Mouse (Mus musculus): ENCODE results near the gene D930048N14Rik. TPM values are rescaled to one million over a fixed set of nuclear protein-coding genes. Genes with fewer than 3 reads are reported as not detected.

D930048N14Rik gene
- polyA plus RNA-seq, 1 experiment from 2014 or later, result 3.2 TPM

GRCm38 (mm10) chr11:51646245-51646644 lies 4.5 kb upstream of the D930048N14Rik start:
- H3K27ac ChIP-seq, result no peak overlapping the region
- 79% methylated on average over 7 of the region's 7 CpGs for WGBS
- H3K27me3 ChIP-seq (replicated peaks), result no peaks in the 10 kb centered on the region
- H3K4me3 ChIP-seq (replicated peaks), result no peak overlapping the region
- H3K4me2 ChIP-seq (replicated peaks), result no peak overlapping the region
- no peaks in the 10 kb centered on the region for H3K9me3 ChIP-seq
- no peaks in the 10 kb centered on the region; the same call in 1 of the 2 replicates for H3K36me3 ChIP-seq
- no peak overlapping the region for H3K9ac ChIP-seq
- no peak for ATAC-seq
- peaks cover 36% of the 10 kb centered on the region for H3K4me1 ChIP-seq (replicated peaks)

GRCm38 (mm10) chr11:51646751-51647667 lies 3.7 kb upstream of the D930048N14Rik start:
- no peak for ATAC-seq
- H3K4me3 ChIP-seq (replicated peaks), result no peak overlapping the region
- H3K9ac ChIP-seq, result no peak overlapping the region
- H3K27ac ChIP-seq, result peak overlapping the region; percentile 51
- H3K4me2 ChIP-seq (replicated peaks), result peak overlapping the region; percentile 19; the same call in 1 of the 2 replicates
- 58% methylated on average over 15 of the region's 15 CpGs for WGBS
- no peaks in the 10 kb centered on the region for H3K9me3 ChIP-seq
- no peaks in the 10 kb centered on the region; the same call in 1 of the 2 replicates for H3K36me3 ChIP-seq
- H3K27me3 ChIP-seq (replicated peaks), result no peaks in the 10 kb centered on the region
- peaks cover 36% of the 10 kb centered on the region for H3K4me1 ChIP-seq (replicated peaks)

- Histone ChIP-seq H3K36me3 (no peaks in the 10 kb centered on the region), H3K4me1 (replicated peaks) (peaks cover 34% of the 10 kb centered on the region), H3K9me3 (no peaks in the 10 kb centered on the region), H3K4me2 (replicated peaks) (peak overlapping the region; percentile 97), H3K27ac (no peak overlapping the region), H3K27me3 (replicated peaks) (no peaks in the 10 kb centered on the region), H3K4me3 (replicated peaks) (no peak overlapping the region), H3K9ac (no peak overlapping the region; the same call in 1 of the 2 replicates)
- WGBS, result 24% methylated on average over 3 of the region's 3 CpGs
- ATAC-seq, result no peak
Measured at GRCm38 (mm10) chr11:51648566-51648965, 2.2 kb upstream of the D930048N14Rik start.

GRCm38 (mm10) chr11:51649111-51649888 lies 1.5 kb upstream of the D930048N14Rik start:
- ATAC-seq, result no peak
- Histone ChIP-seq H3K4me1 (replicated peaks) (peaks cover 31% of the 10 kb centered on the region), H3K27me3 (replicated peaks) (no peaks in the 10 kb centered on the region), H3K4me3 (replicated peaks) (peak overlapping the region; percentile 78), H3K9ac (peak overlapping the region; percentile 67), H3K36me3 (no peaks in the 10 kb centered on the region), H3K9me3 (no peaks in the 10 kb centered on the region), H3K27ac (peak overlapping the region; percentile 90; the same call in 1 of the 2 replicates), H3K4me2 (replicated peaks) (peak overlapping the region; percentile 97)
- WGBS, result 43% methylated on average over 11 of the region's 11 CpGs

GRCm38 (mm10) chr11:51649889-51650199 lies 910 bp upstream of the D930048N14Rik start:
- Histone ChIP-seq H3K27ac (peak overlapping the region; percentile 90), H3K9me3 (no peaks in the 10 kb centered on the region), H3K27me3 (replicated peaks) (no peaks in the 10 kb centered on the region), H3K36me3 (no peaks in the 10 kb centered on the region), H3K4me3 (replicated peaks) (peak overlapping the region; percentile 78), H3K4me2 (replicated peaks) (peak overlapping the region; percentile 97), H3K9ac (peak overlapping the region; percentile 67), H3K4me1 (replicated peaks) (peaks cover 31% of the 10 kb centered on the region)
- WGBS, result 5% methylated on average over 7 of the region's 7 CpGs
- 0 out of 2 replicates have a peak, but pooled peaks have one; percentile 9 for ATAC-seq

- Histone ChIP-seq H3K4me2 (replicated peaks) (peak overlapping the region; percentile 97), H3K36me3 (no peaks in the 10 kb centered on the region), H3K9ac (peak overlapping the region; percentile 67), H3K4me3 (replicated peaks) (peak overlapping the region; percentile 78), H3K27me3 (replicated peaks) (no peaks in the 10 kb centered on the region), H3K27ac (peak overlapping the region; percentile 90), H3K9me3 (no peaks in the 10 kb centered on the region), H3K4me1 (replicated peaks) (peaks cover 29% of the 10 kb centered on the region)
- ATAC-seq, result peak; percentile 64
- 1% methylated on average over 30 of the region's 30 CpGs for WGBS
Measured at GRCm38 (mm10) chr11:51650261-51650660, 493 bp upstream of the D930048N14Rik start.

GRCm38 (mm10) chr11:51652889-51653418 lies 2.2 kb downstream of the D930048N14Rik start:
- Histone ChIP-seq H3K27ac (no peak overlapping the region), H3K4me3 (replicated peaks) (no peak overlapping the region), H3K27me3 (replicated peaks) (no peaks in the 10 kb centered on the region), H3K36me3 (no peaks in the 10 kb centered on the region), H3K4me1 (replicated peaks) (peaks cover 18% of the 10 kb centered on the region), H3K9ac (no peak overlapping the region), H3K9me3 (no peaks in the 10 kb centered on the region), H3K4me2 (replicated peaks) (no peak overlapping the region)
- 91% methylated on average over 4 of the region's 4 CpGs for WGBS
- ATAC-seq, result no peak

GRCm38 (mm10) chr11:51653736-51654135 lies 3.0 kb downstream of the D930048N14Rik start:
- H3K36me3 ChIP-seq, result no peaks in the 10 kb centered on the region
- 85% methylated on average over 6 of the region's 6 CpGs for WGBS
- no peaks in the 10 kb centered on the region for H3K27me3 ChIP-seq (replicated peaks)
- no peak overlapping the region for H3K4me3 ChIP-seq (replicated peaks)
- peaks cover 19% of the 10 kb centered on the region for H3K4me1 ChIP-seq (replicated peaks)
- no peak for ATAC-seq
- no peaks in the 10 kb centered on the region for H3K9me3 ChIP-seq
- no peak overlapping the region for H3K9ac ChIP-seq
- no peak overlapping the region for H3K27ac ChIP-seq
- no peak overlapping the region for H3K4me2 ChIP-seq (replicated peaks)

- H3K27ac ChIP-seq, result no peak overlapping the region
- H3K4me1 ChIP-seq (replicated peaks), result peaks cover 9% of the 10 kb centered on the region; the same call in 1 of the 2 replicates
- no peaks in the 10 kb centered on the region for H3K36me3 ChIP-seq
- no peak overlapping the region for H3K4me3 ChIP-seq (replicated peaks)
- no peak overlapping the region for H3K9ac ChIP-seq
- 90% methylated on average over 3 of the region's 3 CpGs for WGBS
- H3K9me3 ChIP-seq, result no peaks in the 10 kb centered on the region
- no peak overlapping the region for H3K4me2 ChIP-seq (replicated peaks)
- no peaks in the 10 kb centered on the region for H3K27me3 ChIP-seq (replicated peaks)
- ATAC-seq, result no peak
Measured at GRCm38 (mm10) chr11:51654891-51655290, 4.1 kb downstream of the D930048N14Rik start.

- Histone ChIP-seq H3K4me1 (replicated peaks) (peaks cover 5% of the 10 kb centered on the region; the same call in 1 of the 2 replicates), H3K9ac (no peak overlapping the region), H3K36me3 (no peaks in the 10 kb centered on the region), H3K4me3 (replicated peaks) (no peak overlapping the region), H3K9me3 (no peaks in the 10 kb centered on the region), H3K27me3 (replicated peaks) (no peaks in the 10 kb centered on the region), H3K27ac (no peak overlapping the region), H3K4me2 (replicated peaks) (no peak overlapping the region)
- 79% methylated on average over 10 of the region's 10 CpGs for WGBS
- ATAC-seq, result no peak
Measured at GRCm38 (mm10) chr11:51656798-51657521, 6.2 kb downstream of the D930048N14Rik start.

- Histone ChIP-seq H3K4me2 (replicated peaks) (no peak overlapping the region), H3K4me1 (replicated peaks) (peaks cover 5% of the 10 kb centered on the region; the same call in 1 of the 2 replicates), H3K27ac (no peak overlapping the region), H3K36me3 (no peaks in the 10 kb centered on the region), H3K4me3 (replicated peaks) (no peak overlapping the region), H3K9ac (no peak overlapping the region), H3K9me3 (no peaks in the 10 kb centered on the region), H3K27me3 (replicated peaks) (no peaks in the 10 kb centered on the region)
- ATAC-seq, result no peak
- whole genome bisulfite sequencing, result 47% methylated on average over 7 of the region's 7 CpGs
Measured at GRCm38 (mm10) chr11:51658291-51658690, 7.5 kb downstream of the D930048N14Rik start.

Measured in intestine, embryonic 15.5 days (tissue).